Mouse (Mus musculus) adipose tissue, adult 10 weeks (tissue): ENCODE results near the gene Obsl1. TPM values are rescaled to one million over a fixed set of nuclear protein-coding genes. Genes with fewer than 3 reads are reported as not detected.

Source experiments
- polyA plus RNA-seq: library from polyadenylated mRNA; stranded (reverse); fragments of 350-450 nt; fragmentation: Illumina TruSeq; extraction: RNeasy Lipid Tissue Mini Kit (QIAGEN cat#74804); gene quantifications from one replicate; pipeline ENCODE4 v1.2.3, GENCODE M21; 2014; ENCODE audit warnings: low read depth, low replicate concordance

The Obsl1 gene
- 21.6 TPM for polyA plus RNA-seq

GRCm38 (mm10) chr1:75505956-75506831, at the start of gene Obsl1:
TSS of gene Obsl1 (minus strand) at chr1:75506452.

GRCm38 (mm10) chr1:75545965-75546956, 40.0 kb upstream of the Obsl1 start, which contains the start of gene Slc4a3:
TSS of gene Slc4a3 (plus strand) at chr1:75546266.

DNA sequence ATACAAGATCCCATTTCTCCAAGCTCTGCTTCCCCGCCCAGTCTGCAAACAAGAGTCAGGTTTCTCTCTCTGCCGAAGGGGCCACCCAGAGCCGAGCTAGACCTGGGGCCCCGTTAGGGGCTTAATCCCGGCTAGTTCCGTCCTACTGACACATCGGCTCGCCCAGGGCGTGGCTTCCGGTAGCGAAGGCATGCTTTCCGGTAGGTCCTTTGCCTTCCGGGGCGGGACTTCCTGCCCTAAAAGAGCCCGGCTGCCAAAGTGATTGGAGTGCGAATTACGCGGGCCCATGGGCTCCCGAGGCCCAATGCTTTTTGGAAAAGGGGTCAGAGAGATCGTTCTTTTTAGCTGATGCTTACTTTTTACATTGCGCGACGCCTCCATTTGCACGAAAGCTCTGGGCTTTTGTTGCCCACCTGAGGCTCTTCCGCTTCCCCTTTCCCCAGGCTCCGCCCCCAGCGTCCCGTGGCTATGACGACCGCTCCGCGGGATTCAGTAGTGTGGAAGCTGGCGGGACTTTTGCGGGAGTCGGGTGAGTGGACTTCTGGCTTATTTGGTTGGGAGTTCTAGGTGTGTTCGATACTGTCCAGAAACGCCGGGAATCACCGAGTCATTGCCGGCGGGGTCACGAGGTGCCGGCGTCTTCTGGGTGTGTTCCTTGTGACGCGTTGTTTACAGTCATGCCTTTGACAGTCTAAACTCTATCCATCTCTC, 15.2 kb upstream of the Obsl1 start, which contains the start of gene Stk11ip:
Gene Stk11ip, plus strand, starts transcription at position 209 of the 711 bp plus-strand sequence.

DNA sequence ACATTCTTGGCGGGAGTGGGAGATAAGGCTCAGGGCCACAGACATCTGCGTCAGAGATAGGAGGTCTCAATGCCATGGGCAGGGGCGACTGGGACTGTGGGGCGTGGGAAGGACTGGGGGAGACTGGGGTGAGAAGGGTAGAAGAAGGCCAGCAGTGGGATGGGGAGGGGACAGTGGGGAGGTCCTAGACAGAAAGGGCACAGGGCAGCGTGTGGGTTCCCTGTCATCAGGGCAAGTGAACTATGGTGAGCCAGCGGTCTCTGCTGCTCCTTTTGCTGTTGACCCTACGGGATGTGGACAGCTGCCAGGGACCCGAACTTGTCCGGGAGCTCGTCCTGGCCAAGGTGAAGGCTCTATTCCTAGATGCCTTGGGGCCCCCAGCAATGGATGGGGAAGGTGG, 754 bp upstream of the Obsl1 start, which contains the start of gene Inha:
Gene Inha, plus strand, starts transcription at position 72 of the 400 bp plus-strand sequence.

DNA sequence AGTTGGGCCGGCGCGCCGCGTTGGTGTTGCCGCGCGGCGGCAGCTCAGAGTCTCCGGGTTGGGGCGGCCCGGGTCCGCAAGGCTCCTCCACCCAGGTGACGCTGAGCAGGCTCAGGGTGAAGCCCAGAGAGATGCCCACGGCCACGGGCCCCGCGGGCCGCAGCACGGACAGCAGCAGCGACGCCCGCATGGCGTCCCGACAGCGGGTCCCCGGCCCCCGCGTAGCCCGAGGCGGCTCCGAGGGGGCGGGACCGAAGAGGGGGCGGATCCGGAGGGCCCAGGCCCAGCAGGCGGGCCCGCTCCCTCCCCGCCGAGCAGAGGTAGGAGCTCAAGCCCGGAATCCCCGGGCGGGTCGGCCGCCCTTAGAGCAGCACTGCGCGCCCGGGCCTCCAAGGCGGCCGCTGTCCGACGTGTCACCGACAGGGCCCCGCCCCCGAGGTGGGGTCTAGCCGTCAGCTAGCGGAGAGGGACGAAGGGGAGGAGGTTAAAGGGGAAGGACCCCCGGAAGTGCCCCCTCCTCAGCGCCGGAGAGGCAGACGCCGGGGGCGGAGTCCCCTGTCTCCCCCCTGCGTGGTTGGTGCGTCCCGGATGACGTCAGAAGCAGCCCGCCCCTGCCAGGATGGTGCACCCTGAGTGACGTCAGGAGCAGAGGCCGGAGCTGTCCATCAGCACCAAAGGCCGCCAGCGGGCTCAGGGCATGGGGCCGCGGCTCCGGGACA, 27.2 kb downstream of the Obsl1 start, which contains the start of the genes Chpf and Tmem198:
Gene Chpf, minus strand, starts transcription at position 392 of the 719 bp plus-strand sequence.
Gene Tmem198, plus strand, starts transcription at position 617 of the 719 bp plus-strand sequence.

GRCm38 (mm10) chr1:75450314-75451005, 55.8 kb downstream of the Obsl1 start, which contains the start of gene Asic4:
TSS of gene Asic4 (plus strand) at chr1:75450436.

GRCm38 (mm10) chr1:75435475-75436328, 70.5 kb downstream of the Obsl1 start, which contains the start of gene Gmppa:
TSS of gene Gmppa (plus strand) at chr1:75435930.

Other genes with a start within 250 kb of the Obsl1 start
- 0.16 TPM for gene Ptprn, start 241.9 kb downstream of the Obsl1 start, polyA plus RNA-seq
- gene Resp18, start 228.0 kb downstream of the Obsl1 start, polyA plus RNA-seq = not detected
- 85.7 TPM for gene Dnpep, start 188.5 kb downstream of the Obsl1 start, polyA plus RNA-seq
- 40.0 TPM for gene Des, start 146.1 kb downstream of the Obsl1 start, polyA plus RNA-seq
- gene Speg, start 131.2 kb downstream of the Obsl1 start, polyA plus RNA-seq = 9.7 TPM
- gene Gmppa, start 70.5 kb downstream of the Obsl1 start, polyA plus RNA-seq = 103 TPM
- gene Asic4, start 56.0 kb downstream of the Obsl1 start, polyA plus RNA-seq = not detected
- gene Chpf, start 27.1 kb downstream of the Obsl1 start, polyA plus RNA-seq = 31.5 TPM
- gene Tmem198, start 26.9 kb downstream of the Obsl1 start, polyA plus RNA-seq = 1.2 TPM
- 20.7 TPM for gene Inha, start 625 bp upstream of the Obsl1 start, polyA plus RNA-seq
- gene Stk11ip, start 15.1 kb upstream of the Obsl1 start, polyA plus RNA-seq = 20.1 TPM
- 13.6 TPM for gene Slc4a3, start 39.8 kb upstream of the Obsl1 start, polyA plus RNA-seq